Mouse (Mus musculus) MEL-GATA-1-ER (cell line): ENCODE measurements around the gene Slc41a3.

Source experiments
- DNase-seq: peaks from one replicate; pipeline ENCODE4 v3.0.0-alpha.2; 2012; ENCODE audit warnings: low read depth; ENCODE audit errors: extremely low read depth

Slc41a3 gene

GRCm38 (mm10) chr6:90680401-90680800 is 75.9 kb downstream of the Slc41a3 start:
- no peak for DNase-seq

GRCm38 (mm10) chr6:90683831-90684532 is 79.5 kb downstream of the Slc41a3 start:
- no peak for DNase-seq

GRCm38 (mm10) chr6:90686812-90687211 is 82.3 kb downstream of the Slc41a3 start:
- DNase-seq = no peak

- no peak for DNase-seq
Measured at GRCm38 (mm10) chr6:90688003-90688402, 83.5 kb downstream of the Slc41a3 start.

- no peak for DNase-seq
Measured at GRCm38 (mm10) chr6:90688742-90689141, 84.2 kb downstream of the Slc41a3 start.

- DNase-seq = no peak
Measured at GRCm38 (mm10) chr6:90689500-90689899, 85.0 kb downstream of the Slc41a3 start.

GRCm38 (mm10) chr6:90691935-90692334 is 87.4 kb downstream of the Slc41a3 start:
- DNase-seq = no peak

GRCm38 (mm10) chr6:90692404-90692803 is 87.9 kb downstream of the Slc41a3 start:
- DNase-seq = no peak

GRCm38 (mm10) chr6:90695754-90696153 is 91.2 kb downstream of the Slc41a3 start:
- no peak for DNase-seq
